Mouse (Mus musculus): ENCODE measurements around the gene Fam234b.

The Fam234b gene

GRCm38 (mm10) chr6:135269626-135270025, 71.8 kb downstream of the Fam234b start:
- DNase-seq (ENCODE audit: low spot score) = no peak

DNA sequence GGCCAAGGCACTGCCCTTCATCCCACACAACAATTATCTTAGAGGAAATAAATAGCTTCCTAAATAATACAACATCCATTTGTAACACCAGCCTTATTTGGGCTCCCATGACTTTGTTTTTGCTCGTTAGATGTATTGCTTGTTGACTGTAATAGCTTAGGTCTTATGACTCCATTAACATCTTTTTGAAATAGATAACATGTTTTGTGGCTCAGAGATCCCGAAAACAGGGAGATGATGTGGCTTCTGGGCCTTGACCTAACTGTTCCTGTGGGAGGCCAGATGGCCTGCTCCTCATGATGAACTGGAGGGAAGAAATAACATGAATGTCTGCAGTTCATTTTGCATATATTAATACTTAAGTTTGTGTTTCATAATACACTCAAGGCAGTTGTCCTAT, 74.0 kb downstream of the Fam234b start:
- DNase-seq (ENCODE audit: low spot score) = no peak

- DNase-seq (ENCODE audit: low spot score) = no peak
These were observed 75.3 kb downstream of the Fam234b start for GRCm38 (mm10) chr6:135273066-135273465.

DNA sequence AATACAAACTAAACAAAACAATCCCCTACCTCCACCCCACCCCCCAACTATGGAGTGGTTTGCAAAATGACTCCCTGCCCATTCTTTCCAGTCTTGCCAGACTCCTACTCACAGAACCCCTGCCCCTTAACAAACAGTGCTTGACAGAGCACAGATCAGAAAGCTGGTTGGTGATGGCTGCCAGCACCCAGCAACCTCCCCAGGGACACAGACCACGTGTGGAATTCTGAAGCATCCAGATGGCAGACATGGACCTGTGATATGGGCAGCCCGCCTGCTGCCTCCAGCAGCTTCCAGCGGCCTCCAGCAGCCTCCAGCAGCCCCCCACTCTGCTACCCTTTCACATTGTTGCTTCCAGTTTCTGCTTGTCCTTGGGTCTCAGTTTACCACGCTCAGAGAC, 77.5 kb downstream of the Fam234b start:
- DNase-seq (ENCODE audit: low spot score) = no peak

- DNase-seq (ENCODE audit: low spot score) = no peak
These were observed 78.9 kb downstream of the Fam234b start for GRCm38 (mm10) chr6:135276474-135277295.

DNA sequence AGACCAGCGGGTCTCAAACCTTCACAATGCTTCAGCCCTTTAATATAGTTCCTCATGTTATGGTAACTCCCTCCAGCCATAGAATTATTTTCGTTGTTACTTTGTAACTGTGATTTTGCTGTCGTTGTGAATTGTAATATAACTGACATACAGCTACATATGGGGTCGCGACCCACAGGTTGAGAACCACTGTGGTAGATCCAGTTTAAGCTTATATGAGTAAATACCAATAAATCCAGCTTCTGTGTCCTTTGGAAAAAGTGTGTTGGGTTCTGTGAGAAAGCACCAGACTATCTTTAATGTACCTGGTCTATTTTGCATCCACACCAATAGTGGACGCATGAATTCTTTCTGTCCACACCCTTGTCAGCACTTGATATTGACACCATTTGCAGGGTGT, 80.5 kb downstream of the Fam234b start:
- no peak for DNase-seq (ENCODE audit: low spot score)

- DNase-seq (ENCODE audit: low spot score) = no peak
These were observed 81.5 kb downstream of the Fam234b start for GRCm38 (mm10) chr6:135279286-135279685.

DNA sequence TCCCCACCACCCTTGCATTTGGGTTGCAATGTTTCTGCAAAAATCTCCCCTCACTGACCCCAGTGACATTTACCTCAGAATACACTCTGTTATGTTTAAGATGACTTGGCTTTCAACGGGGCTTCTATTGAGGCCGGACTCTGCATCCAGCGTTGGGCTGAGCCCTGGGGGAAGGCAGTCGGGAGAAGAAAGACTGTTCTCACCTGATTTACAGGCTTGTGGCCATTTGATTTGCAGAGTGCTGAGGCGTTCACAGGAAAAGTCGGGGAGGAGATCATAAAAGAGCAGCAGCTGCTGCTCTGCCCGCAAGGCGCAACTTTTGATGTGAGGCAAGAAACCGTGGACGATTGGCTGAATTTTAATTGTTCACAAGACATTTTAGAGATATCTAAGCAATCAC, 82.1 kb downstream of the Fam234b start:
- DNase-seq (ENCODE audit: low spot score) = no peak

DNA sequence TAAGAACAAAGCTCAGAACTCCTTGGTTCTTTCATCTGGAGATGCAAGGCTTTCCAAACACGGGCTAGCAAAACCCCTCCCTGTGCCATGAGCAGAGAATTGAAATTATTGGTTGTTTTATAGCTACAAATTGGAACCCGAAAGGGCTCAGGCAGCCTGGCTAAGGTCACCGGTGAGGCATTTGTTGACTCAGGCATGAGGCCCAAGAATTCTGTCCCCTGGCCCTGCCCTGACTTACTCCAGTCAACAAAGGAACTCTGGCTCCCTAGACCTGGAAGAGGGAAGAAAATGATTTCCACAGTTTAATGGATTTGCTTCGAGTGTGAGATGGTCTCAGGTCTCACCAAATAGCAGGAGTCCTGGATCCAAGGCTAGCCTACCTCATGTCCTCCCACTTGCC, 94.6 kb downstream of the Fam234b start:
- DNase-seq (ENCODE audit: low spot score) = no peak

GRCm38 (mm10) chr6:135294150-135294549, 96.4 kb downstream of the Fam234b start:
- no peak for DNase-seq (ENCODE audit: low spot score)
